Mouse (Mus musculus) cerebellum, postnatal 4 days (tissue): ENCODE results near the gene Plcb4.
A peak's percentile ranks its signal among the peaks of the same experiment; 100 is the strongest.
"Not testable (repeated sequence)": the region's sequence is repeated elsewhere in the genome, so short reads cannot be mapped to it uniquely, and the experiment has no call there.

ENCODE experiments used
- DNase-seq, 2 experiments: peaks; one replicate each; pipeline ENCODE4 v3.0.0; 2022; ENCODE audit warnings: low spot score in 2 of 2, mixed read lengths in 1 of 2

The Plcb4 gene

GRCm38 (mm10) chr2:135717232-135718134, 58.7 kb downstream of the Plcb4 start:
- peak; percentile 46 to 59 for DNase-seq

DNA sequence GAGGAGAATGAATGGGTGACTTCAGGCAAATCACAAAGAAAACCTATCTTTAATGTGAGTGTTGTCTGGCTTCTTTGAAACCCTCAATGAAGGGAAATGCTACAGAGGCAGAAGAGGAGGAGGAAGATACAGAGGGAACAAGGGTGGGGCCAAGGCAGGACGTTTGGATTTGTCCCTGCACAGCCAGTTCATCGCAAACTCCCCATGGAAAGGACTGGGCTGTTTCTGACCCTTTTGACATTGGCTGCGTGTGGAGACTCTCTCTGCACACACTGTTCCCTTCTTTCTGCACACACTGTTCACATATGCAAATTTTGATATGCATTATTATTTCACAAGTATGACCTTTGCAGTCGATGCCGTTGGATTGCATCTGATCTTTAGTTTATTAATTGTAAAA, 63.3 kb downstream of the Plcb4 start:
- no peak for DNase-seq

DNA sequence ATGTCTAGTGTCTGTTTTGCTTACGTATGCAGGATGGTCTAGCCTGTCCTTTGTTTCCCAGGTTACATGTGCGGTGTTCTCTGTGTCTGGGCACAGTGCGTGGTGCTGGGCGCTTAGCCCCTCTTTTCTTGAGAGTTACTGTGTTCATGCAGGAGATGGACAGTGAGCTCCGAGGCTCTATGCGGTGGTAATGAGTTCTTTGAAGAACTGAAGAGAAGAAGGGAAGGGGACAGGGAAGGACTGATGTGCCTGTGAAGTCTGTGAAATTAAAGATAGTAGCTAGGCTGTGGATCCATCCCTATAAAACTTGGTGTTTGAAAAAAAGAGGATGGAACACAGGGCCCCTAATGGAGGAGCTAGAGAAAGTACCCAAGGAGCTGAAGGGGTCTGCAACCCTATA, 64.6 kb downstream of the Plcb4 start:
- DNase-seq: no peak

- no peak for DNase-seq
Observed at GRCm38 (mm10) chr2:135724489-135724888, 65.7 kb downstream of the Plcb4 start.

DNA sequence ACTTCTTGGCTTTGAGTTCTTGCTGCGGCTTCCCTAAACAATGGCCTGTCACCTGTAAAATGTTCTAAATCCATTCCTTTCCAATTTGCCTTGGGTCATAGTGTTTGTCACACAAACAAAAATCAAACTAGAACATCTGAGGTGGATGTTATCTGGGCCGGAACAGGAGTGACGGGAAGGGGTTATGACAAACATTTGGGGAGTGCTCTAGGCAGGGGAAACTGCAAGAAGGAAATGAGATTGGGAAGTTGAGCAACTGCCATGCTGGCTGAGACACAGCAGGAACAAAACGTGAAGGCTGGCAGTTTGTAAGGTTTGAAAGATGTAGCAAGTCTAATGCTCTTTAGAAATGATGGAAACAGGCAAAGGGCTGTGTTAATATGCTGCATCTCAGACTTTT, 66.6 kb downstream of the Plcb4 start:
- DNase-seq: no peak

DNA sequence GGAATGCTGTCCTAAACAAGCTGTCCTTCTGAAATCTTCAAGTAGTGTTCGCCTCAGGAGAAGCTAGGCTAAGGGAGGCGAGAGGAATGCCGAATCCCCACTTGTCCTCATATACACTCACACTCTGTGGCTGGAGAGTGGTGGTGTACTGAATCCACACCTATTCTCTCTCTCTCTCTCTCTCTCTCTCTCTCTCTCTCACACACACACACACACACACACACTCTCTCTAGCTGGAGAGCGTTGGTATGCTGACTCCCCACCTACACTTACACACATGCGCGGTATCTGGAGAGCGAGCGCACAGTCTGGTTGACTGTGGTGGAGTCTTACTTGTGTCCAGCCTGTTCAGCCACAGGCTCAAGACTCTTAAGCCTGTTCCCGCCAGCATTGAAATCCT, 68.3 kb downstream of the Plcb4 start:
- no peak for DNase-seq

- DNase-seq: no peak
Observed at GRCm38 (mm10) chr2:135727925-135728324, 69.1 kb downstream of the Plcb4 start.

GRCm38 (mm10) chr2:135731591-135731990, 72.8 kb downstream of the Plcb4 start:
- DNase-seq: no peak

- DNase-seq: no peak
Observed at GRCm38 (mm10) chr2:135732651-135733050, 73.8 kb downstream of the Plcb4 start.

DNA sequence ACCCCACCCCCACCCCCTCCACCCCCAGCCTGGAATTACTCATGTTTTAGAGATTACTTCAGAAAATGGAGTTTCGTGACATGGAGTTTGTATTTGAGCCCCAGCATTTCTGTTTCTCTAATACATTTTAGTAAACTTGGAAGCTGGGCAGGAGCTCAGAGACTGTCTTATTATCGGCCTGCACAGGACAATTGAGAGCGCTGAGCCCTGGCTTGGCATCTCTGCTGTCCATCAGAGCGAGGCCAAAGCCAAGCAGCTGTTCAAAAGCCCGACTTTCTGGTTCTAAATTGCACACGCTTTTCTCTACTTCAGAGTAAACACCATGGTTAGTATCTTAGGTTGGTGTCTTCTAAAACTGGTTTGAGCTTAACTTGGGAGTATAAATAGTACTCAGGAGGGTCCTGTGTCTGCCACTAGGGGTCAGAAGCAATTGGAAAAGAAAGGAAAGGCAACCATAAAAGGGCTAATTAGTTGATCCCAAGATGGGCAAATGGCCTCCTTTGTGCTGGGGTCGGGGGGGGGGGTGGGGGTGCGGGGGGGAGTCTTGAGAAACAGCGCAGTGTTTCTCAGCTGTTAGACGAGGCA, 75.2 kb downstream of the Plcb4 start:
- DNase-seq: no peak

DNA sequence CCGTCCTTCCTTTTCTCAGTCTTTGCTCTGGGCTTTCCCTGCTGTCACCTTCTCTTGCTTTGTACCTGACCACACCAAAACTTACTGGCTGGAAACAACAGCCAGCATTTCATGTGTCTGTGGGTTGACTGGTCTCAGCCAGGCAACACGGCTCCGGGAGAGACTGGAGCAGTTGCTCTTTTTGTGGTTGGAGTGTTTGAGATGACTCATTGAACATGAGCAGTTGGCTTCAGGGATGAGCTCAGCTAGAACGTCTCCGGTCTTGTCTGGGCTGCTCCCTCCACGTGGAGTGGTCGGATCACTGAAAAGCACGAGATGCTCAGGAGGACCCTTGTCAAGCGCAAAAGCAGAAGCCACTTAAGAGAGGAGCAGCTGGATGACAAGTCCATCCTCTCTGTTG, 78.7 kb downstream of the Plcb4 start:
- DNase-seq: no peak

DNA sequence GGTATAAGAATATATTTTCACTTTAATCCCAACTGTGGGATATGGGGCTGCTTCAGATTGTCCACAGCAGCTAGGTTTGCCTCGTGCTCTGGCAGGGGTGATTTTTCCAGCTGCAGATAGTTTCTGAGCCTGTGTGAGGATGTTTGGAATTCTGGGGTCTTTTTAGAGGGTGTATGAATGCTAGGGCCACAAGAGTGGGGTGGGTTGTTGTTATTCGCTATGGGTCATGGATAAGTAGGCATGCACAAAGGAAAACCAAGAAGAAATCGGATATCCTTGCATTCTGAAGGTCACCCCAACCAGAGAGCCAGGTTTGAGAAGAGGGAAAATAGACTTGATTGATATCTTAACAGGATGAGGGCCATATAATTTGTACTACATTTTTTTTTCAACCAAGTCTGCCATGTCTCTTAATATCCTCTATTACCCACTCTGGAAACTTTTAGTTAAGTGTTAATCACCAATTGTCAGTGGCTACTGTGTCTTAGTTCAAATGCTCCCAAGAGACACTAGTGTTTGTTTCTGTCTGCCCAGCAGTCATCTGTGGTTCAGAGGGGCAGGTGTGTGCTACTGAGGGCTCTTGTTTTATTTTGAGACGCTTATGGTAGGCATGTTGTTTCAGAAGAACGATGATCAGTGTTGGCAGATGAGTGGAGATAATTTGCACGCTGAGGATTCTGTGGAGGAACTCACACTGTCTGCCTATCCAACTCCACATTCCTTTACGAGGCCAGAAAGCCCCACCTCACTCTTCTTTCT, 79.4 kb downstream of the Plcb4 start:
- not testable (repeated sequence) for DNase-seq

DNA sequence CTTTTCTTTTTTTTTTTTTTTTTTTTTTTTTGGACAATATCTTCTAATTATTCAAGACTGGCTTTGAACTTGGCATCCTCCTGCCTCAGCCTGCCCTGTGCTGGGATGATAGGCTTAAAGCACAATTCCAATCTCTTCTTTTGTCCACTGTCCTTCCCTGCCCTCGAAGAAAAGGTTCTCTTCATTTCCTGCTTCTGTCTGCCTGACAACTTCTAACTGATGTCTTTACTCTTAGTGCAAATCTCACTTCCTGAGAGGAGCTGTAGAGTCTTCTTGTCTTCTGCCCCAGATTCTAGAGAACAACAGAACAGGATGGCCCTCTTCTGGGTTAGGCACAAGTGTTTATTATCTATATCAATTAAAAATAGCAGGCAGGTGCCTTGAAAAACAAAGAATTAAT, 80.1 kb downstream of the Plcb4 start:
- no peak for DNase-seq

DNA sequence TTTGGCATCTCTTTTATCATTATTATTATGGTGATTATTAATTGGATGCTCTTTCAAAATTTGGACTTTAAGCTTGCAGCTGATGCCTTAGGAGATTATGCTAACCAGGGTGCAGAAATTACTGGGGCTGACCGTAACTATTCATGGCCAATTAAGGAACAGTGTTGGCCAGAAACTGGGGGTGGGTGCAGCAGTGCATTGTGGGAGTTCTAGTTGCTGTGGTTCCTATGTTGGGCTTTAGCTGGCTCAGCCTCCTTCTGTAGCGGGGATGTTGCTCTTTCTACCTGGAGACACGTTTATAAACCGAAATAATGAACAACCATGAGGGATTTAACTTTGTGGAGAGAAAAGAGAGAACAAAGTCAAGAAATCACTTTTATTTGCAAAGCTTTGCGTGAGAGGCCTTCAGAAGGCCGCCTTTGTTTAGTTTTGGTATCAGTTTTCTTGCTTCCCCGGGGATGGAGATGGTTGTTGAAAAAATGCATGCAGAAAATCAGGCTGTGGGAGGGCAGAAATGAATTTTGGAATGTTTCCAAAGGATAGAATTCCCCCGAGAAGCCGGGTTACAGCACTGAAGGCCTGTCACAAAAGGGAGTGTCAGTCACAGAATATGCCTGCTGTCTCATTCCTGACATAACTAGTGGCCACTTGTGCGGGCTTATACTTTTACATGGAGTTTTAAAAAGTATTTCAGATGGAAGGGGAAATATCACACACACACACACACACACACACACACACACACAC, 84.3 kb downstream of the Plcb4 start:
- DNase-seq: peak in 1 of 2 experiments; percentile 37

DNA sequence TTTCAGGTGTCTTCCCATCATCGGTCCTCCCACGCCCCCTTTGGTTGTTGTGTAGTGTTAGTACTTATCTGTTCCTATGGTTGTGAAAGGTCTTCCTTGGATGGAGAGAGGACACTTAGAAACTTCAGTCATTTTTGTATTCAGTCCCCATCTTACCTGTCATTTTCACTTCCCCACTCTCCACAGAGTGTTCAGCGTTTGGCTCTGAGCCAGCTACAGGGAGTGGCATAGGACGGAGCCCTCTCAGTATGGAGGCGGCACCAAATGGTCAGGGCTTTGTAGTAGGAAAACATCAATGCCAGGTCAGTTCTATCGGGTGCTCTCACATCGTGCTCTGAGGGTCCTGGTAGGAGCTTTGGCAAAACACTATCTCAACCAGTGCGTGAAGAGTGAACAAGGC, 85.9 kb downstream of the Plcb4 start:
- no peak for DNase-seq

- DNase-seq: no peak
Observed at GRCm38 (mm10) chr2:135745126-135745525, 86.3 kb downstream of the Plcb4 start.

- DNase-seq: no peak
Observed at GRCm38 (mm10) chr2:135748441-135748840, 89.6 kb downstream of the Plcb4 start.

GRCm38 (mm10) chr2:135749606-135750005, 90.8 kb downstream of the Plcb4 start:
- no peak for DNase-seq

GRCm38 (mm10) chr2:135750748-135751147, 91.9 kb downstream of the Plcb4 start:
- no peak for DNase-seq

GRCm38 (mm10) chr2:135755792-135756191, 97.0 kb downstream of the Plcb4 start:
- no peak for DNase-seq

DNA sequence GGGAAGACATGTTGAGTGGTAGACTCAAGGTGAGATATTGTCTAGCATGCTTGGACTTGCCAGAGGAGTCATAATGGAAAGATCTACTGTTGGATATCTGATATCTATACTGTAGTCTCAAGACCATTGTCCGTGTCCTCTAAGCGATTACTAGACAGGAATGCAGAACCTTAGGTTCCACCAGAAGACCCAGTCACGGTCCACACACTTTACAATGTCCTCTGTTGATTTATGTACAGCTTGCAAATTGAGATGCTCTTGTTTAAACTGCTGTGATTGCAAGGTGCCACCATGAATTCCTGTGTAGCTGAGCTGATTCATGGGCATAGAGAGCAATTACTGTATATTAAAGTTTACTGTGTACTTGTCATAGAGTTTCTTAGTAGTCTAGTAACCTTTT, 98.7 kb downstream of the Plcb4 start:
- no peak for DNase-seq
